Mouse (Mus musculus) lung, embryonic 14.5 days (tissue): ENCODE measurements around the gene Bri3. TPM values are rescaled to one million over a fixed set of nuclear protein-coding genes. Genes with fewer than 3 reads are reported as not detected.

ENCODE experiments used
- ATAC-seq: fragments of 200-750 bp; cut with Nextera tagmentation; 2 replicates; pipeline ENCODE4 v1.8.0; 2017; ENCODE audit warnings: mild to moderate bottlenecking, moderate TSS enrichment, moderate library complexity; ENCODE audit not compliant: insufficient read depth
- DNase-seq: peaks from one replicate; pipeline ENCODE4 v3.0.0-alpha.2; 2015
- H3K27ac ChIP-seq: fragments of 300-500 bp; sonication (generic); 2 replicates; pipeline ENCODE4 v1.5.1; 2014; ENCODE audit warnings: low read depth, mild to moderate bottlenecking, moderate library complexity
- H3K27me3 ChIP-seq: fragments of 300-500 bp; sonication (generic); 2 replicates; pipeline ENCODE4 v1.6.1; 2014; ENCODE audit warnings: low read length, control low read depth; ENCODE audit not compliant: insufficient read depth
- H3K36me3 ChIP-seq: fragments of 300-500 bp; sonication (generic); 2 replicates; pipeline ENCODE4 v1.6.1; 2014; ENCODE audit warnings: control low read depth; ENCODE audit not compliant: insufficient read depth
- H3K4me1 ChIP-seq: fragments of 300-500 bp; sonication (generic); 2 replicates; pipeline ENCODE4 v1.6.1; 2014; ENCODE audit warnings: antibody characterized with exemption, control low read depth; ENCODE audit not compliant: insufficient read depth
- H3K4me2 ChIP-seq: fragments of 300-500 bp; sonication (generic); 2 replicates; pipeline ENCODE4 v1.6.1; 2014; ENCODE audit warnings: mild to moderate bottlenecking
- H3K4me3 ChIP-seq: fragments of 300-500 bp; sonication (generic); 2 replicates; pipeline ENCODE4 v1.5.1; 2014; ENCODE audit warnings: low read depth, low read length
- H3K9ac ChIP-seq: fragments of 300-500 bp; sonication (generic); 2 replicates; pipeline ENCODE4 v1.6.1; 2014
- H3K9me3 ChIP-seq: fragments of 300-500 bp; sonication (generic); 2 replicates; pipeline ENCODE4 v1.6.1; 2016; ENCODE audit warnings: low read depth, low read length, control low read depth
- CTCF ChIP-seq: IDR thresholded peaks from 2 replicates; pipeline ENCODE4 v1.5.1; 2016; ENCODE audit warnings: antibody characterized with exemption, low read depth
- WGBS: fragments of 180-500 bp; shearing (Covaris S2); extraction: QIAGEN DNeasy Blood & Tissue Kit; methylation state at CpG from one replicate; pipeline ENCODE4 v1.1.7; 2014; 5-methylcytosine and 5-hydroxymethylcytosine counted together
- polyA plus RNA-seq: library from polyadenylated mRNA; unstranded; fragments of >200 nt; fragmentation: Nextera tagmentation; extraction: Ambion mirVana; gene quantifications from 2 replicates; pipeline ENCODE4 v1.2.1, GENCODE M21; 2014

Bri3 gene
- polyA plus RNA-seq, 1 experiment from 2014 or later: 145 TPM

- no peaks in the 10 kb centered on the region for H3K9me3 ChIP-seq
- peaks cover 26% of the 10 kb centered on the region for H3K36me3 ChIP-seq
- H3K27ac ChIP-seq: no peak overlapping the region
- 88% methylated on average over 8 of the region's 8 CpGs for WGBS
- DNase-seq (no peak), ATAC-seq (no peak)
- TF ChIP-seq CTCF: no peak
- H3K27me3 ChIP-seq: no peaks in the 10 kb centered on the region
- H3K4me3 ChIP-seq: no peak overlapping the region
- no peak overlapping the region for H3K9ac ChIP-seq
- no peaks in the 10 kb centered on the region for H3K4me1 ChIP-seq
- H3K4me2 ChIP-seq: no peak overlapping the region
Observed at GRCm38 (mm10) chr5:144270420-144270819, 26.2 kb downstream of the Bri3 start.

- 54% methylated on average over 3 of the region's 3 CpGs for WGBS
- H3K4me3 ChIP-seq: no peak overlapping the region
- H3K9ac ChIP-seq: no peak overlapping the region
- no peaks in the 10 kb centered on the region for H3K27me3 ChIP-seq
- H3K27ac ChIP-seq: 0 out of 2 replicates have a peak overlapping the region, but pooled peaks have one; percentile 4
- no peak for TF ChIP-seq CTCF
- no peak overlapping the region for H3K4me2 ChIP-seq
- H3K4me1 ChIP-seq: no peaks in the 10 kb centered on the region
- no peak for ATAC-seq
- no peaks in the 10 kb centered on the region for H3K9me3 ChIP-seq
- no peak for DNase-seq
- H3K36me3 ChIP-seq: peaks cover 22% of the 10 kb centered on the region
Observed at GRCm38 (mm10) chr5:144271118-144271517, 26.9 kb downstream of the Bri3 start.

GRCm38 (mm10) chr5:144271772-144272171 lies 27.5 kb downstream of the Bri3 start:
- Histone ChIP-seq H3K27me3 (no peaks in the 10 kb centered on the region), H3K27ac (no peak overlapping the region), H3K9ac (no peak overlapping the region), H3K4me2 (no peak overlapping the region), H3K9me3 (no peaks in the 10 kb centered on the region), H3K36me3 (peaks cover 16% of the 10 kb centered on the region), H3K4me3 (no peak overlapping the region), H3K4me1 (no peaks in the 10 kb centered on the region)
- TF ChIP-seq CTCF: no peak
- ATAC-seq (no peak), DNase-seq (peak; percentile 10)
- WGBS: 20% methylated on average over 5 of the region's 5 CpGs

GRCm38 (mm10) chr5:144274904-144275303 lies 30.7 kb downstream of the Bri3 start:
- no peak overlapping the region for H3K4me3 ChIP-seq
- no peak overlapping the region for H3K27ac ChIP-seq
- no peaks in the 10 kb centered on the region for H3K27me3 ChIP-seq
- no peak for TF ChIP-seq CTCF
- peaks cover 12% of the 10 kb centered on the region; the same call in 1 of the 2 replicates for H3K36me3 ChIP-seq
- H3K9me3 ChIP-seq: no peaks in the 10 kb centered on the region
- ATAC-seq (no peak), DNase-seq (peak; percentile 30)
- no peaks in the 10 kb centered on the region for H3K4me1 ChIP-seq
- no peak overlapping the region for H3K4me2 ChIP-seq
- H3K9ac ChIP-seq: no peak overlapping the region
- WGBS: 66% methylated on average over 6 of the region's 6 CpGs

GRCm38 (mm10) chr5:144276898-144277630 lies 32.8 kb downstream of the Bri3 start:
- Histone ChIP-seq H3K4me1 (no peaks in the 10 kb centered on the region), H3K36me3 (peaks cover 18% of the 10 kb centered on the region; the same call in 1 of the 2 replicates), H3K4me2 (no peak overlapping the region), H3K27ac (no peak overlapping the region), H3K9ac (no peak overlapping the region), H3K4me3 (no peak overlapping the region), H3K27me3 (no peaks in the 10 kb centered on the region), H3K9me3 (no peaks in the 10 kb centered on the region)
- no peak for TF ChIP-seq CTCF
- ATAC-seq: 0 out of 2 replicates have a peak, but pooled peaks have one; percentile 15
- DNase-seq: no peak
- WGBS: 76% methylated on average over 17 of the region's 17 CpGs

GRCm38 (mm10) chr5:144278374-144278960 lies 34.2 kb downstream of the Bri3 start:
- ATAC-seq: no peak
- 76% methylated on average over 12 of the region's 13 CpGs for WGBS
- no peak overlapping the region for H3K27ac ChIP-seq
- DNase-seq: no peak
- no peak for TF ChIP-seq CTCF
- H3K9ac ChIP-seq: no peak overlapping the region
- no peaks in the 10 kb centered on the region for H3K27me3 ChIP-seq
- no peak overlapping the region for H3K4me2 ChIP-seq
- no peaks in the 10 kb centered on the region for H3K9me3 ChIP-seq
- H3K4me1 ChIP-seq: no peaks in the 10 kb centered on the region
- no peak overlapping the region for H3K4me3 ChIP-seq
- peaks cover 18% of the 10 kb centered on the region; the same call in 1 of the 2 replicates for H3K36me3 ChIP-seq

GRCm38 (mm10) chr5:144279081-144279541 lies 34.9 kb downstream of the Bri3 start:
- Histone ChIP-seq H3K27ac (no peak overlapping the region), H3K4me2 (no peak overlapping the region)

More at GRCm38 (mm10) chr5:144279081-144279541, 34.9 kb downstream of the Bri3 start:
- Histone ChIP-seq H3K9ac (no peak overlapping the region), H3K4me3 (no peak overlapping the region), H3K36me3 (peaks cover 18% of the 10 kb centered on the region; the same call in 1 of the 2 replicates), H3K9me3 (no peaks in the 10 kb centered on the region), H3K4me1 (no peaks in the 10 kb centered on the region), H3K27me3 (no peaks in the 10 kb centered on the region)
- TF ChIP-seq CTCF: no peak
- DNase-seq: no peak
- 0 out of 2 replicates have a peak, but pooled peaks have one; percentile 15 for ATAC-seq
- 75% methylated on average over 9 of the region's 9 CpGs for WGBS
